Mouse (Mus musculus) gastrocnemius, postnatal 25 days (tissue): ENCODE results near the gene Shc1. TPM values are rescaled to one million over a fixed set of nuclear protein-coding genes. Genes with fewer than 3 reads are reported as not detected.

Experiments
- DNase-seq: peaks from one replicate; pipeline ENCODE4 v3.0.0; 2022
- total RNA-seq, 2 experiments: library from RNA; stranded (reverse); gene quantifications; 1 replicate in 1 of 2; 2 replicates in 1 of 2; pipeline ENCODE4 v1.2.3; 2021

The Shc1 gene
- total RNA-seq, 2 experiments from 2014 or later, result 21.1 to 23.8 TPM

DNA sequence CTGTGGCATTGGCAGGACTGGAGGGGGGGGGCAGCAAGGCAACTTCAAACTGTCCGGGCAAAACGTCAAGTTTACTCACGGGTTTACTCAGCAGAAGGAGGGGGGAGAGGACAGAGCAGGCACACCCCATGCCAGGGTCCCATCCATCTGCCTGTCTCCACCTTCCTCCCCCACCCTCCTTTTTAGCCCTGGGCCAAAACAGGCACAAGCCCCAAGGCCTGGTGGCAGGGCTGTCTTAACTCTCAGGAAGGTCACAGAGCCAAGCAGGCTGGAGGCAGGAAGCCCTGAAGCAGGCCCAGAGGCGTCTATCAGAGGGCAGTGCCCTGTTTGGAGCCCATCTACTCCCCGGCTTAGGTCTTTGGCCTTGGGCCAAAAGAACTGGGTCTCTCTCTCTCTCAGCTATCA, 28.1 kb upstream of the Shc1 start:
- peak; percentile 74 for DNase-seq

DNA sequence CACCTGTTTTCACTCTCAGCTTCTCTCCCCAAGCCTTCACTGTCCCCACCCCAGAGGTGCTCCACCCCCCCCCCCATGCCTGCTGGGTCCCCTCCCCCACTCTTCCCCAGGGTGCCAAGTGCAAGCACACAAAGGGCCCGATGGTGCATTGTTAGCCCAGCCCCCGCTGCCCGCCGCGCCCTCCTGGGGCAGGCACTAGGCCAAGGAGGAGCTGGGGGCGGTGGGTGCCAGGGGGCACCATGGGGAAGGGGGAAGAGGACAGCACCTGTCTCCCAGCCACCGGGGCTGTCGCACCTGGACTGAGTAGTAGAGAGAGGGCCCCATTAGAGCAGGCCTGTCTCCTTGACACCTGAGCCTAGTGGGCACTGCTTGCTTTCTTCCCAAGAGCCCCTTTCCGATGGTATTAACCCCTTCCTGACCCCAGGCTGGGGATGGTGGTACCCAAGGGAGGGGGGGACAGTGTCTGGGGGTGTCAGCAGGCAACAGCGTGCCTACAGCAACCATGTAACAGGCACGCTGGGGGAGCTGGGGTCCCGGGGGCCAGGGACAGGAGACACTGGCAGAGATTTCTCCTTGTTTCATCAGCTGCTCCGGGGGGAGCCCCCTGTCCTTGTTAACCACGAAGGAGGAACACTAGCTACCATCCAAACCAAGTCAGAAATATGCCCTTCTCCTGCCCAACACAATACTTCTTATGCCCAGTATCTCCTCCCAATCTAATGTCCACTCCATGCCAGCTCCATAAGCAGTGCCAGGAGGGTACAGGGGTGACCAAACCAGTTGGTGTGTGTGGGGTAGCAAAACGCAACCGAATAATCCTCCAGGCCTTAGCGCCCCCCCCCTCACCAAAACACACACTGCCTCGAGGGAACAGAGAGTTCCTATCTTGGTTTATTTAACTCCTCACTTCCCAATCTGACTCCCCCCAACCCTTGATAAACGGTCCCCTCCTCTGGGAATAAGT, 27.3 kb upstream of the Shc1 start:
- DNase-seq, result peak; percentile 43

DNA sequence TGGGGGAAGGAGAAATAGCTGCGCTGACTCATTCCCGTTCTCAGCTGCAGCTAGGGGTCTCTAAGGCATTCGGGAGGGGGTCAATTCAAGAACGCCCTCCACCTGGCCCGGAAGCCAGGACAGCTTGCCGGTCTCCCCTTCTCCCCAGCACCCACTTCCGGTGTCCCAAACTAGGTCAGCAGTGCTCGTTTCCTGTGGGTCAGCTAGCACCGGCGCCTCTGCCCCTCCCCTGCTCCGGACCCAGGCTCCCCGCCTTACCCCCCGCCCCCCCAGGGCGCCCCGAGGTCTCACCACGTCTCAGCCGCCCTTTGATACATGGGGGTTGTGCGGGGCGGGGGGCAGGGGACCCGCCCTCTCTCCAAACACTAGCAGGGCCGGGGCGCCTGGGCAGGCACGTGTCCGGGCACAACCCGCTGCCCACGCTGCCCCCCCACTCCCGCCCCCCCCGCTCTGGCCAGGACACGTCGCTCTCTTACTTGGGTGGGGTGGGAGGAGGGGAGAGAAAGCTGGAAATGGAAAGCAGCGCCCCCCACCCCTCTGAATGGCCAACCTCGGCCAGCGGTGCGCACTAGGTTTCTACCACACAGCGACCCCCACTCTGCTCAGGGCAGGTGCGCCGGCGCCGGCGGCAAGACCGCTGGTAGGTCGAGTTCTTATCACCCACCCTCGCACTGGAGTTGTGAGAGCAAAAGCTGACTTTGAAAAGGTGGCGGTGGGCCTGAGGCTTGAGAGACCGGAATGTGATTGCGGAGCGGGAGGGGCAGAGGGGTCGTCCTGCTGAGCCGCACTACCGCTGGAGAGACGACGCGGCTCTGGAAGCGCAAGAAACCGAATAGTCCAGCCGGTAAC, 26.4 kb upstream of the Shc1 start:
- peak; percentile 76 for DNase-seq

DNA sequence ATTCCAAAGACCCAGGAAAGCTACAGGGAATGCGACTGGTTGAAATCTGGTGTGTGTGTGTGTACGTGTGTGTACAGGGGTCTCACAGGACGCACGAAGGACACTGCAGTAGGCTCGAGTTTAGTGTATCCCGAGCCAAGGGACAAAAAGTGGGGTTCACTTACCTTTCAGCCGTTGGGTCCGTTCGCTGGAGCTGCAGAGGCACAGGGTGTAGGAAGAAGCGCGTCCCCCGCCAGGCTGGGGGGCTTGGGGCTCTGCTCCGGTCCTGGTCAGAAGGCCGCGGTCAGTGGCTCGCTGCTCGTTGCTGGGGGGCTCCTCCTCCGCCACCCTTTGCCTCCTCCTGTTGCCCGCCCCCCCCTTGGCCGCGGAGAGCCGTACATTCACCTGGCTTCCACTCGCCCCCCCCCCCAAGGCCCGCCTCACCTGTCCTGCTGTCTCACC, 25.4 kb upstream of the Shc1 start:
- peak; percentile 51 for DNase-seq

DNA sequence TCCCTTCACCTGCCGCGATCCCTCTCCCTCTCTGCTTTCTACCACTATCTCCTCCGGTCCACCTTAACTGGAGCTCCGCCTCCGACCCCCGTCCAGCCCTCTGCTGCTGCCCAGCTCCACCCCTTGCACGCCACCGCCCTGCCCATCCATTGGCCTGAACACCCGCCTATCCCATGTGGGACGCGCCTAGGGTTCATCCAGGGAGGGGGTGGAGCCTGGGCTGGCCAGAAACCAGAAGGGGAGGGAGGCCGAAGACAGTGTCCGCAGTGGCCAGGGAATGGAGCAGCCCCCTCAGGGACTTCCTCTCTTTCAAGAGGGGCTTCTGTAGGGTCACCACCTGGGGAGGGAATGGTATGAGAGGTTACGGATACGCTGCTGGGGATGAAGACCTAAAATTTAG, 24.6 kb upstream of the Shc1 start:
- peak; percentile 99 for DNase-seq

DNA sequence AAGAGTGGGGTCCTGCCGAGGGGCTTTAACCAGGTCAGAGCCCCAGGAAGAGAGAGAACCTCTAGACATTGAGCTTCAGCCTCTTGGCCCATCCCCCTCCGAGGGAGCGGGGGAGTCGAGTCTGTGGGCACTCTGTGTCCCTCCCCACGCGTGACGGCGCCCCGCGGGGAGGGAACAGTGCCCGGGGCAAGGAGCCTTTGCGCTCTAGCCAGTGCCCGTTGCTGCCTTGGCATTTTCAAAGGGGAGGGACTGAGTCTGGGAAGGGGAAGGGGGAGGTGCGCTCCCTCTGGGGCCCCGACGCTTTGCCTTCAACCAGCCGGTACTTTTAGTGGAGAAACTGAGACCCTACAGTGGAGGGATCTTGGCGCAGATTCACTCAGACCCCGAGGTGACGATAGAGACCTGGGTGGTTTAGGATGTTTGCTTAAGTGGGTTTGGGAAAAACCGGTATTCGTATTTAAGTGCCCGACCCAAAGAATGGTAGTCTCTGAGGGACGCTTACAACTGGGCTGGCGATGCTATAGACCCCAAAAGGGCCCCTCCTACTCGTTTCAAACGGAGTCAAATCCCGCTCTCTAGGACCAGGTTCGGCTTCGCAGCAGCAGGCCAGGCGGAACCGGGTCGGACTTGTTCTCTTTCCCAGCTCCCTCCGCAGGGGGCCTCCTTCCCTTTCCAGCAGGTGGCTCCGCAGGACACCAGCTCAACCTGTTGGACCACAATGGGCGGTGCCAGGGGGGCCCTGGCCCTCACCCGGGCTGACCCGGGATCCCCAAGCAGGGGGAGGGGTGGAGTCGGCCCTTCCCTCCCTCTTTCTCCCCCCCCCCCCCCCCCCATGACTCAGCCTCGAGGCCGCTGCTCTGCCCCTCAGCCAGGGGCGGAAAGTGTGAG, 24.0 kb upstream of the Shc1 start, which contains the start of gene Zbtb7b:
Zbtb7b (minus strand) TSS at position 771 of the 888 bp plus-strand sequence.
- DNase-seq, result peak; percentile 88

DNA sequence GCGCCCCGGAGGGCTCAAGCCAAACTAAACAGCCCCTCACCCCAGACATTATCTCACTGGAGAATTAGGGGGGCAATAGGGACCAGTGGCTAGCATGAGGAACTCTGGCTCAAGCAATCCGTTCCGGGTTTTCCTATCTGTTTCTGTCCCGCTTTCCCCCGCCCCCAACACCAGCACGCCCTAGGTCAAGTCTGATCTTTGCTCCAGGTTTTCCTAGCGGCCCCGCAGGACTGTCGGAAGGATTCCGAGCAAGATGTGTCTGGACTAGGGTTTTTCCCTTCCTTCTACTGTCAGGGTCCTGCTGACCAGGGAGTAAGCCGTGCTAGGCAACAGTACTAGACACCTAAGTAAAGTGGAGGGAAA, 23.4 kb upstream of the Shc1 start:
- DNase-seq, result peak; percentile 86

DNA sequence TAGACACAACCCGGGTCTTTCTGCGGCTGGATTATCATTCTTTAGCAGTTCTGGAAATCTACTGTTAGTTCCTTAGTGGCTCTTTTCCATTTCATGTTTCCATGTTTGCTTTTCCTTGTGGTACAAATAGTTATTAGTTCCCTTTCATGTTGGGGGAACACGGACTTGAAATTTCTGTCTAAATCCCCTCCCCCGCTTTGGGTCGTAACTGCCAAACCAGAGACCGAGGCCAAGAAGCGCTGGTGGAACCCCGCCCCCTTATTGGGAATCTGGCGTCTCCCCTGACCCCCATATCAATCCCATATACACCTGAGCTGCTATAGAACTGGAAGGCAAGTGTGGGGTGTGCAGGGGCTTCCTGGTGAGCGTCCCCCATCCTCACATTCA, 22.8 kb upstream of the Shc1 start:
- no peak for DNase-seq

DNA sequence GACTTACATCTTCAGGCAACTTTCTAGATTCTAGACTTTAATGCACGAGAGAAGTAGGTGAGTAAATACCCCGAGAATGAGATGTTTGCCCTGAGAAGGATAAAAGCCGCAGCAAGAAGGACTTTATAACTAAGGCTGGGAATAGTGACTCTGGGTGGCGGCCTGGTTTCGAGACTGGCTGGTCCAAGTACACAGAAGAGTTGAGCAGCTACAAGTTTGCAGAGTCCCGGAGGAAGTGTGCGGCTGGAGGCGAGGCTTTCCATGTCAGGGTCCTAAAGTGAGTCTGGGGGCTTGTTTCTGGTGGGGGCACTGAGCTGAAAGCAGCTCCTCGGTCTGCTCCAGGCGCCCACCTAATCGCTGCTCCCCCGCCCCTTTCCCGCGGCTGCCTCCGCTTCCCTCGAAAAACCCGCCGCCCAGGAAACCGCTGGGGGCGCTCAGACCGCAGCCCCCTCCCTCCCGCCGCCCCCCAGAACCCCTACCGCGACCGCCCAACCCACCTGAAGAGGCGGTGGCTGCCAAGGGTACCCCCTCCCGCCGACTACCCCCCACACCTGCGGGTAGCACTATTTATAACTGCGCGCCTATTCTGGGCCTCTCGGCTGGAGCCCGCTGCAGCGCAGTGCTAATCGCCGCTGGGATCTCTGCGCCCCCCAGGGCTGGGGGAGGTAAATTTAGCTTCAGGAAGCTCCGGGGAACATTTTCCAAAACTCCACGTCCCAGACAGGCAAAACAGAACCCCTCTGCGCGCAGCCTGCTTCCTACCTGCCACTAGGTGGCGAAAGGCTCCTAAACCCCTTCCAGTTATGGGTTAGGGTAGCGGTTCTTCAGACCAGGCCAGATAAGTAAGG, 22.2 kb upstream of the Shc1 start:
- peak; percentile 49 for DNase-seq

DNA sequence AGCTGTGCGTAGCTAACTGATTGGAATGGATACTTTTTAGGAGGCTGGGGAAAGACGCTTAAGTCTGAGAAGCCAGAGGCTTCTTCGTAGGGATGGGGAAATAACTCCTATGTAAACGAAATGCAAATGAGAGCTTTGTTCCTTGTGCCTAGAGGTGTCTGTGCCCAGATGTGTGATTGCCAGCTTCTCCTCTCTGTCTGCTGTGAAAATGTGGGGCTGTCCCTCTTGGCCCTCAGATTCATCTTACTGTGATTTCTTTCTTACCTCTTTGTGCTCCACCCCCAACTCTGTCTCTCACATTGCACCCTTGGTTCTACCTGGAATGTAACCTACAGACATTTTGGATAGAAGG, 21.6 kb upstream of the Shc1 start:
- DNase-seq, result no peak

DNA sequence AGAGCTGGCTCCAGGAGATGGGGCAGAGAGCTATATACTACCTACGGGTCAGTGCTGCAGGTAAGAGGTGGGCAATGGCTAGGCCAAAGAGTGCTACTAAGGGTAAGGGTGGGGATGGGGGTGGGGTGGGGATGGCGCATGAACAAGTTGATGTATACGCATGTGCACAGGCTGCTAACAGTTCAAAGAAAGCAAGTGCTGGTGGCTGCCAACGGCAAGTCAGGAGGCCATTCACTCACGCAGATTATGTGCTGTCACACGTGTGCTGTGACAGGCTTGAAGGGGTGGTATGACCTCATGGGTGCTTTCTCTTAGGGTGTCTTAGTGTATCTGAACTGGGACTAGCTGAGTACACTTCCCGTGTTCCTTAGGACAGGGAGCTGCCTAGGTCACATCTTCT, 16.9 kb upstream of the Shc1 start:
- DNase-seq, result no peak

DNA sequence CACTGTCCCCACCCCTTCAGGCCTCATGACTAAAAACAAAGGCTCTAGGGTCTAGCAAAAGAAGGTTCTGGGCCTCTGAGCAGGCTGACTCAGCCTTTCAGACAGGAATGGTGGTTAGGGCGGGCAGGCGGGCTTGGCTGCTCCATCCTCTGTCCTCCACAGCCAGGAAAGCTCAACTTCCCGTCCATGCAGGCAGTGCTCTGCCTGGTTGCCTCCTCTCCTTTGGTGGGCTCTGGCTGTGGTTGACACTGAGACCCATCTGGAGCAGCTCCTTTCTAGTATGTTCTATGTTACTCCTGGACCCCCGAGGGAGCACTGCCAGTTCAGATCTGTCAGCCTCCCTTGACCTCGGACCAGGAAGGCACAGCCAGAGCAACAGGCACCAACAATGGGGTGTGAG, 15.6 kb upstream of the Shc1 start, which contains the start of gene Lenep:
Lenep (minus strand) TSS at position 101 of the 400 bp plus-strand sequence.
- no peak for DNase-seq

DNA sequence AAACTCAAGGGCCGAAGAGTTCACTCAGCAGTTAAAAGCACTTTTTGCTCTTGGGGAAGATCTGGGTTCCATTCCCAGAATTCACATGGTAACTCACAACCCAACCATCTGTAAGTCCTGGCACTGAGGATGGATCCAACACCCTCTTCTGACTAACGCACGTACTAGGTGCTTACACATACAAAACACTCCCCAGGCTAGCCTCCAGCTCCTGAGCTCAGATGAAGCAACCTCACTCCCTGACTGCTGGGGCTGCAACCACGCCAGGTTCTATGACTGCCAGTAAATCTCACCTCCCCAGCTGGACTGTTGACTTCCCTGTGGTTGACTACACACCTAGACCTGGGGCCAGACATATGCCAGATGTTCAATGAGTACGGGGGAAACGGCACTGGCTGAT, 11.4 kb upstream of the Shc1 start:
- DNase-seq, result peak; percentile 54

DNA sequence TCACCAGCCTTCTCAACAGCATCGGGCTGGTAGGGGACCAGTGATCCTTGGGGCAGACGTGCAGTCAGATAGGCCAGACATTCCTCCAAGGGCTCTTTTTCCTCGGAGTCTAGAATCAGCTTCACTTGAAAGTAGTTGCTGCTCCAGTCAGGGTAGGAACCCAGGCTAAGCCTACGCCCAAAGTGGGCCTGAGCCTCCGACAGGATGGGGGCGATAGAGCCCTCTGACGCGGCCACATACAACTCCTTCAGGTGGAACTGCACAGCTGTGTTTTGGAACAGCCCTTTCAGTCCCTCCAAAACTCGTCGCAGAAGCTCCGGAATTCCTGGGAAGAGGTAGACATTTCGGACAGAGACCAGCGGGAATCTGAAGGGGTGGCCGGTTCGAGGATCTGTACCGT, 9.8 kb upstream of the Shc1 start:
- no peak for DNase-seq

DNA sequence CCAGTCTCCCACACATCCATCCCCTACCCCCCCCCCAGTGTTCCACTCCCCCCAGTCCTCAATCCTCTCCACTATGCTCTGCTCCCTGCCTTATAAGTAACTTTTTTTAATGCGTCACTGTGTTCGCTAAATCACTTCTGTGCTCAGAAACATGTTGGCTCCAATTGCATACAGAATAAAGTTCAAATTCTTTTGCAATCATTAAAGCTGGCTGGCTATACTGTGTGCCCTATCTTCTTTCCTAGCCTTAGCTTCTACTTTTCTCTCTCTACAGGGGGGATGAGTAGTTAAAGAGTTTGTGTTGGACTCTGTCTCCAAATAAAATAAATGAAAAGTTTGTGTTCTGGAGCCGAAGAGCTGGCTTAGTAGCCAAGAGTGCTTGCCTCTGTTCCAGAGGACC, 8.5 kb upstream of the Shc1 start:
- DNase-seq, result no peak

DNA sequence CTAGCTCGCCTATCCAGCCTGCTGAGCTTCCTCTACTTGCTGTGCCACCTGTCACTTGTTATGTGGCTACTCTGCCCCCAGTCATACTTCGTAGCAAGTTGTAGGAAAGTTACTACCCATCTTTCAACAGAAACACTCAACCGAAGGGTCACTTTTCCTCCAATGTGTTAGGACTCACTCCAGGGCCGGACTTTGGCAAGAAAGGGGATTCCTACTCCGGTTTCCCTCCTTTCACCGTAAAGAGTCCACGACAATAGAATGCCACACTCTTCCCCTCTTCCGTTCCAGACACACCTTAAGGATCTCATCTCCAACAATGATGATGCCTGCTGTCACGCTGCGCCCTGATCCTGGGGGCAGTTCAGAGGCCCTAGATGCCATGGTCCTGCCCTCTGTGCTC, 7.4 kb upstream of the Shc1 start:
- no peak for DNase-seq

DNA sequence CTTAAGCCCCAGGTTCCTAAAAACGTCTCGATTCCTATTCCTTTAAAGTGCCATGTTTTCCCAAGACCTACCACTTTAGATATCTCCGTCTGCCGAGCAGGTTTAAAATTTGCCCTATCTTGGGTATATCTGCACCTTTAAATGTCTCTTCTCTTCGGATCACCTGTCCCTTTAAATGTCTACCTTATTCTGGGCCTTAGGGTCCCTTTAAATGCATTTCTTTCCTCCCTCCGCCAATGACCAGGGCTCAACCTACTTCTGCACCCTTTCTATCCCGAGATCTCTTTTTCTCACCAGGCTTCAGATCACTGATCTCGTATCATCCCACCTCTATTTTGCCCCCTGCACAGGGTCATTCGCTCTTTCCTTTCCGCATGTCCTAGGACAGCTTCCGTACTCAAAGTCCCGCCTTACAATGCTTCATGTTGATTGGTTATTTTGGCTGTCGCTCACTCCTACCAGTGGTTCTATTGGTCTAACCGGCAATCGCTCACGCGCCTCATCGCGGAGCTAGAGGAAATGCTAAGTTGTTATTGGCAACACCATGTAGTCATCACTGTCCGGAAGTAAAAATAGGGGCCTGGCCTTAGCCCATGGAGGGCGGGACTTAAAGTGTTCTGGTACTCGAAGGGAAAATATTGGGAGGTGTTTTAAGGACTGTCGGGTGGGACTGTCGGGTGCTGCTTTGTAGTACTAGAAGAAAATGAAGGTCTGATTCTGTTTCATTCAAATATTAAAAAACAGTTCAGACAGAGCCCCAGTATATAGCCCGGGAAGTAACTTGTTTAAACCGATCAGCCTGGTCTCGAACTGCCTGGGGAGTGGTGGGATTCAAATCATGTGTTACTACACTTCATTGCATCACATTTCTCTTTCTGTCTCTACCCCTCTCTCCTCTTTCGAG, 6.5 kb upstream of the Shc1 start, which contains the start of gene Flad1:
Flad1 (minus strand) TSS at position 381 of the 904 bp plus-strand sequence.
- peak; percentile 98 for DNase-seq

DNA sequence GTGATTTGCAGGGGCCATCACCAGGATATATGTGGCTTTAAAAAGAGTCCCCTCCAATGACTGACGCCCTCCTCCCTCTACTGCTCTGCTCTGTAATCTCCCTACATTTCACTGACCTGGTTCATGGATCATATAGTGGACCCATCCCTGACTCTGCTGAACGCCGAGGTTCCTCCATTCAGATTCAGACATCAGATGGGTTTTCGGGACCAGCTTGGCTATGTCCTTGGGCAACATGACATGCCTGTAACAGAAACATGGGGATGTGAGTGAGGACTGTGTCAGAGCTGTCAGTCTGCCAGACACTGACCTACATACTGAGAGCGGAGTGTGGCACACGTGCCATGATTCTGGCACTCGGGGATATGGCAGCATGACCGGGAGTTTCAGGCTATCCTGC, 2.1 kb upstream of the Shc1 start:
- no peak for DNase-seq

DNA sequence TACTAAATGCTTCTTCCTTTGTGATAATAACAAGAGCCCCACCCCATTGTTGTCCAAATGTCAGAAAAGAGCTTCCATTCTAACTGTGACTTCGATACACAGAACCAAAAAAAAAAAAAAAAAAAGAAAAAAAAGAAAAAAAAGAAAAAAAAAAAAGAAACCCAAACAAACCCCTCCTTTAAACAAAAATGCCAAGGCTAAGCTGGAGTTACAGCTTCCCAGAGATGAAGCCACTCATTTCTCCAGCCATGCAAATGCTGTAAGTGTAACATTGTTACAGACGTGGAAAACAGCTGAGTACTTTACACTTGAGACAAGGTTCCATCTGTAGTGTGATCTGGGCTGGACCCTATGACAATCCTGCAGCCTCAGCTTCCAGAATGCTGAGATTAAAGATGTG, 1.1 kb upstream of the Shc1 start:
- DNase-seq, result no peak

DNA sequence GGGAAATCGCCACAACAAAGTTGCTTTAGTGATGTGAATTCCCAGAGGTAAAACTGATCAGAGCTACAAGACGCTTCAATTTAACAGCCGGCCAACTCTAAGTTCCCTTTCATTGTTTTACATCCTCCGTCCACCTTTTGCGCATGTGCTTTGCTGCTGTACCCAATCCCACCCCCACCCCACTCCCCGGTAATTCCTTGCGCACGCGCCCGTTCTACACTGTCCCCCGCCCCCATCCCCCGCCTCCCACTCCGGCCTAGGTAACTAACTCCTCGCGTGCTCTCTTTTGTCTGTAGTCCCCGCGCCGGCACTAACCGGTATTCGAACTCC, 438 bp upstream of the Shc1 start:
- DNase-seq, result no peak
